Mouse (Mus musculus): ENCODE results near the gene Rsph6a.

Gene Rsph6a

GRCm38 (mm10) chr7:19083096-19083495 lies 28.6 kb downstream of the Rsph6a start:
- no peak for DNase-seq

- DNase-seq: no peak
Measured at GRCm38 (mm10) chr7:19083701-19084100, 29.2 kb downstream of the Rsph6a start, which contains the start of gene Dmpk. Gene Dmpk (plus strand): TSS chr7:19083849.

GRCm38 (mm10) chr7:19084277-19084771 lies 29.8 kb downstream of the Rsph6a start:
- DNase-seq: peak; percentile 84 to 88

- no peak for DNase-seq
Measured at GRCm38 (mm10) chr7:19084921-19085473, 30.5 kb downstream of the Rsph6a start.

- peak in 1 of 2 experiments; percentile 22 for DNase-seq
Measured at GRCm38 (mm10) chr7:19085495-19085894, 31.0 kb downstream of the Rsph6a start.

- DNase-seq: peak; percentile 87 to 89
Measured at GRCm38 (mm10) chr7:19086042-19086441, 31.6 kb downstream of the Rsph6a start.

GRCm38 (mm10) chr7:19086760-19087159 lies 32.3 kb downstream of the Rsph6a start:
- no peak for DNase-seq

- DNase-seq: peak; percentile 88
Measured at GRCm38 (mm10) chr7:19088813-19089212, 34.3 kb downstream of the Rsph6a start.

- DNase-seq: no peak
Measured at GRCm38 (mm10) chr7:19091913-19092312, 37.4 kb downstream of the Rsph6a start.

- DNase-seq: peak in 1 of 2 experiments; percentile 43
Measured at GRCm38 (mm10) chr7:19092381-19093173, 38.1 kb downstream of the Rsph6a start.

GRCm38 (mm10) chr7:19093174-19093521 lies 38.7 kb downstream of the Rsph6a start:
- DNase-seq: peak; percentile 93 to 94

- DNase-seq: peak; percentile 77 to 79
Measured at GRCm38 (mm10) chr7:19093537-19094385, 39.3 kb downstream of the Rsph6a start.

- peak; percentile 50 to 55 for DNase-seq
Measured at GRCm38 (mm10) chr7:19094471-19094825, 40.0 kb downstream of the Rsph6a start, which contains the start of gene Six5. Gene Six5 (plus strand): TSS chr7:19094594.

GRCm38 (mm10) chr7:19094826-19095750 lies 40.6 kb downstream of the Rsph6a start:
- peak; percentile 39 to 48 for DNase-seq

- peak in 1 of 2 experiments; percentile 25 for DNase-seq
Measured at GRCm38 (mm10) chr7:19095751-19096110, 41.2 kb downstream of the Rsph6a start.

- no peak for DNase-seq
Measured at GRCm38 (mm10) chr7:19096421-19096976, 42.0 kb downstream of the Rsph6a start.

- no peak for DNase-seq
Measured at GRCm38 (mm10) chr7:19097217-19097616, 42.7 kb downstream of the Rsph6a start.

GRCm38 (mm10) chr7:19097863-19098262 lies 43.4 kb downstream of the Rsph6a start:
- no peak for DNase-seq

GRCm38 (mm10) chr7:19098811-19099210 lies 44.3 kb downstream of the Rsph6a start:
- no peak for DNase-seq

GRCm38 (mm10) chr7:19100290-19100689 lies 45.8 kb downstream of the Rsph6a start:
- no peak for DNase-seq

- DNase-seq: no peak
Measured at GRCm38 (mm10) chr7:19103741-19104140, 49.3 kb downstream of the Rsph6a start.

- DNase-seq: no peak
Measured at GRCm38 (mm10) chr7:19104486-19104885, 50.0 kb downstream of the Rsph6a start.

Data from B cell, adult 2 months (primary cell).